Mouse (Mus musculus): ENCODE results near the gene Gm21972. TPM values are rescaled to one million over a fixed set of nuclear protein-coding genes. Genes with fewer than 3 reads are reported as not detected.

The Gm21972 gene
- polyA plus RNA-seq, 1 experiment from 2014 or later, result 0.90 TPM

DNA sequence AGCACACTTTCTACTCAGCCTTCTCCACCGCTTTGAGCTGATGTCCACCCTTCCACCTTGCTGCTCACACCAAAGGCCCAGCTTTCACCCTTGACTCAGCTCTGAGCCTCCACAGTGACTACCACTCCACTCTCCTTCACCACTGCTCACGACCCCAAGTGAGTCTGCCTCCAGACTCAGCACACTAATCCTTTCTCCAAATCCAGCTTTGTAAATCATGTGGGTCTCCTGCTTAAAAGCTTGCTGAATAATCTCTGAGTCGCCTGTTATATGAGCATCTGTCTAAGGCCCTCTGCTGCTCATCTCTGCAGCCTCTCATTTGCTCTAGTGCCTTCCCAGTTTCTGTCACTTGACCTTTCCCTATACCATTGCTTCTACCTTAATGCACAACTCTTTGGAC, 7.6 kb downstream of the Gm21972 start:
- 91% methylated on average over 3 of the region's 3 CpGs for WGBS
- H3K9ac ChIP-seq (replicated peaks; ENCODE audit: low read length), result no peak overlapping the region
- H3K27me3 ChIP-seq (ENCODE audit: control insufficient read depth, insufficient read depth, low read length), result no peaks in the 10 kb centered on the region
- no peaks in the 10 kb centered on the region for H3K9me3 ChIP-seq (replicated peaks; ENCODE audit: control insufficient read depth, low read length)
- no peak overlapping the region for H3K4me2 ChIP-seq (ENCODE audit: low read depth, low read length)
- no peaks in the 10 kb centered on the region for H3K4me1 ChIP-seq (ENCODE audit: control insufficient read depth, insufficient read depth, low read length)
- no peak for ATAC-seq (replicated peaks; ENCODE audit: insufficient number of reproducible peaks, low FRiP score, low TSS enrichment, low read depth)
- no peaks in the 10 kb centered on the region for H3K36me3 ChIP-seq (replicated peaks; ENCODE audit: control insufficient read depth, insufficient read depth, low read depth, low read length)
- DNase-seq (ENCODE audit: low spot score), result no peak
- H3K4me3 ChIP-seq (ENCODE audit: low read depth, low read length), result no peak overlapping the region
- no peak overlapping the region for H3K27ac ChIP-seq (replicated peaks; ENCODE audit: low read depth, low read length)

DNA sequence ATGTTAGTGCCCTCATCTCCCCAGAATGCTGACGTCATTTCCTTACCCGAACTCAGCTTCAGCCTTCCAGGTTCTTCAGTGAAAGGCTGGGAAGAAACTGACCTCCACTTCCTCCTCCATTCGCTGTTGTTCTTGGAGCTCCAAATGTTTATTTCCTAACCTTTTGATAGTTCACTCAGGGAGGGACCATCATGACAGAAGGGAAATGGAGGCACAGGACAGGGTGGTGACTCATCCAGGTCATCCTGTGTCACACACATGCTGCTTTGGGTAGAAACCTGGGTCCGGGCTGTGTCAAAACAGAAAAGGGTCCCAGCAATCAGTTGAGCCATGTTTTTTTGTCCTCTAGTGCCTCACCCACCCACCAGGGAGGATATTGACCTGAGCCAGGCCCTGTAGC, 9.7 kb downstream of the Gm21972 start:
- H3K4me2 ChIP-seq (ENCODE audit: low read depth, low read length), result no peak overlapping the region
- H3K4me3 ChIP-seq (ENCODE audit: low read depth, low read length), result no peak overlapping the region
- DNase-seq (ENCODE audit: low spot score), result no peak
- no peaks in the 10 kb centered on the region for H3K36me3 ChIP-seq (replicated peaks; ENCODE audit: control insufficient read depth, insufficient read depth, low read depth, low read length)
- no peak overlapping the region for H3K9ac ChIP-seq (replicated peaks; ENCODE audit: low read length)
- H3K27ac ChIP-seq (replicated peaks; ENCODE audit: low read depth, low read length), result no peak overlapping the region
- no peaks in the 10 kb centered on the region for H3K27me3 ChIP-seq (ENCODE audit: control insufficient read depth, insufficient read depth, low read length)
- no peaks in the 10 kb centered on the region for H3K9me3 ChIP-seq (replicated peaks; ENCODE audit: control insufficient read depth, low read length)
- no peaks in the 10 kb centered on the region for H3K4me1 ChIP-seq (ENCODE audit: control insufficient read depth, insufficient read depth, low read length)
- WGBS, result 81% methylated on average over 4 of the region's 4 CpGs
- ATAC-seq (replicated peaks; ENCODE audit: insufficient number of reproducible peaks, low FRiP score, low TSS enrichment, low read depth), result no peak

DNA sequence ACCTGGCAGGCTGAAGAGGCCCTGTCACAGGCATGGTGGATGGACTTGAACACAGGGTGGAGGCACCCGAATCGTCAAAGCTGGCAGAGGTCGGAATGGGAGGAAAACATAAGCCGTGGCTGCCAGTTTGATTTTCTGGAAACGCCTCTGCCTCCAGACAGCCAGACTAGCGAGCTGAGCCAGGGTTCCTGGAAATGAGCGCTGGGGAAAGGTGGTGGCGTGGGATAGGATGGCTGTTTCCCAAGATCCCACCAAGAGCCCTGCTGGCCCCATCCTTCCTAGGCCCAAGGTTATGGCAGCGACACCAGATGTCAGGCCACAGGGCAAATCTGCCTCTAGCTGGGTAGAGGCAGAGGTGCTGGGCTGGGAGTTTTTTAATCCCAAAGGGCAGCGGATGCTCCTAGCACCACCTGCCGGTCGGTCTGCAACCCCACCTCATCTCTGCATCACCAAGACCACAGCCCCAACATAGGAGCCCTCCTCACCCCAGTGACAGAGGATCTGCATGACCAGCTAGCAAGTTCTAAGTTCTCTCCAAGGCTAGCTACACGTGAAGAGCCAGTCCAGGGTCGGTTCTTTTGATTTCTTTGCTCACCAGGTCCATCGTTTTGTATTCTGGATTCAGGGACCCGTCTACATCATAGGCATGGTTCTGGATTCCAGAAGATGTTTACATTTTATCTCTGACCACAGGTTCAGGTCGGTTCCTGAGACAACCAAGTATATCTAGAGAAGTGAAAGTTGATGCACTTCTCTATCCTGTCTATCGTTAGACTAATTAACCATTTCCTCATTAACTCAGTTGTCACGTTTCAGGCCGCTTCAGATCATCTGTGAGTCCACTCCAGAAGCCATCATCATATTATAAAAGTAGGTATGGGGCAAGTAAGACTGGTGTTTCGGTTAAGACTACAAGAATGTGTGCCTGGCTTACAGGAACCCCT, 10.8 kb downstream of the Gm21972 start:
- H3K27me3 ChIP-seq (ENCODE audit: control insufficient read depth, insufficient read depth, low read length), result no peaks in the 10 kb centered on the region
- H3K9me3 ChIP-seq (replicated peaks; ENCODE audit: control insufficient read depth, low read length), result no peaks in the 10 kb centered on the region
- H3K4me1 ChIP-seq (ENCODE audit: control insufficient read depth, insufficient read depth, low read length), result no peaks in the 10 kb centered on the region
- WGBS, result 75% methylated on average over 21 of the region's 21 CpGs
- no peaks in the 10 kb centered on the region for H3K36me3 ChIP-seq (replicated peaks; ENCODE audit: control insufficient read depth, insufficient read depth, low read depth, low read length)
- no peak overlapping the region for H3K27ac ChIP-seq (replicated peaks; ENCODE audit: low read depth, low read length)
- no peak overlapping the region for H3K4me2 ChIP-seq (ENCODE audit: low read depth, low read length)
- no peak for DNase-seq (ENCODE audit: low spot score)
- H3K9ac ChIP-seq (replicated peaks; ENCODE audit: low read length), result no peak overlapping the region
- no peak overlapping the region for H3K4me3 ChIP-seq (ENCODE audit: low read depth, low read length)
- no peak for ATAC-seq (replicated peaks; ENCODE audit: insufficient number of reproducible peaks, low FRiP score, low TSS enrichment, low read depth)

DNA sequence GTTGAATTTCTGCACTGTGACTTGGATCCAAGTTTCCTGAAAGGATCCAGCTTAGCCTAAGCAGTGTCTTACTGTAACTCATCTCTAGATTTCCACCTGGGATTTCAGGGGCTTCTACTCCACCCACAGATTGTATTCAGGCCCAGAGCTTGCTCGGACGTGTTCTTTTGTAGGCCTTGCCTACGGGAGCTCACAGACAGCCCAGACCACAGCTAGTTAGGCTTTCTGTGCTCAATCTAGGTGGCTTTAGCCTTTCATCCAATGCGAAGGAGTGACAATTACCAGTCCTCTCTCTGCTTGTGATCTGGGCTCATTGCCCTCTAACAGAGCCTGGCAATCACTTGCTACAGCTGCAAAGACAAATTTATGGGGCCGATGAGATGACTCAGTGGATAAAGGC, 12.9 kb downstream of the Gm21972 start:
- no peaks in the 10 kb centered on the region for H3K4me1 ChIP-seq (ENCODE audit: control insufficient read depth, insufficient read depth, low read length)
- H3K9ac ChIP-seq (replicated peaks; ENCODE audit: low read length), result no peak overlapping the region
- no peaks in the 10 kb centered on the region for H3K36me3 ChIP-seq (replicated peaks; ENCODE audit: control insufficient read depth, insufficient read depth, low read depth, low read length)
- no peaks in the 10 kb centered on the region for H3K27me3 ChIP-seq (ENCODE audit: control insufficient read depth, insufficient read depth, low read length)
- H3K9me3 ChIP-seq (replicated peaks; ENCODE audit: control insufficient read depth, low read length), result no peaks in the 10 kb centered on the region
- WGBS, result 84% methylated on average over 5 of the region's 5 CpGs
- no peak for DNase-seq (ENCODE audit: low spot score)
- no peak overlapping the region for H3K27ac ChIP-seq (replicated peaks; ENCODE audit: low read depth, low read length)
- no peak overlapping the region for H3K4me3 ChIP-seq (ENCODE audit: low read depth, low read length)
- ATAC-seq (replicated peaks; ENCODE audit: insufficient number of reproducible peaks, low FRiP score, low TSS enrichment, low read depth), result no peak
- no peak overlapping the region for H3K4me2 ChIP-seq (ENCODE audit: low read depth, low read length)

DNA sequence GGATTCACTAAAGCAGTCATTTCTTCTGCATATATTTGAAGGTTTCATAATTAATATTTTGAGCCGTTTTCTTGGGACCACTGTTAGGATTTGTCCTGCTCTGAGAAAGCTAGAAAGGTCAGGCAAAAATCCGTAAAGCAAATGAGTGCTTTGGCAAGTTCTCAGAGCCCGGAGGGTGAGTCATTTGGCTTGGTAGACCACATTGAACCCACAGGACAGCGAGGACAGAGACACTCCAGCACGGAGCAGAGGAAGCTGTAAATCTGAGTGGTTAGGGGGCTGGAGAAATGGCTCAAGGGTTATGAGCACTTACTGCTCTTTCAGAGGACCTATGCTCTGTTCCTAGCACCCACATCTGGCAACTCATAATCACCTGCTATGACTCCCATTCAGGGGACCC, 14.1 kb downstream of the Gm21972 start:
- ATAC-seq (replicated peaks; ENCODE audit: insufficient number of reproducible peaks, low FRiP score, low TSS enrichment, low read depth), result no peak
- Histone ChIP-seq H3K9me3 (replicated peaks; ENCODE audit: control insufficient read depth, low read length) (no peaks in the 10 kb centered on the region), H3K9ac (replicated peaks; ENCODE audit: low read length) (no peak overlapping the region), H3K4me1 (ENCODE audit: control insufficient read depth, insufficient read depth, low read length) (no peaks in the 10 kb centered on the region), H3K4me3 (ENCODE audit: low read depth, low read length) (no peak overlapping the region), H3K4me2 (ENCODE audit: low read depth, low read length) (no peak overlapping the region), H3K27me3 (ENCODE audit: control insufficient read depth, insufficient read depth, low read length) (no peaks in the 10 kb centered on the region), H3K27ac (replicated peaks; ENCODE audit: low read depth, low read length) (no peak overlapping the region), H3K36me3 (replicated peaks; ENCODE audit: control insufficient read depth, insufficient read depth, low read depth, low read length) (no peaks in the 10 kb centered on the region)
- WGBS, result 81% methylated on average over 5 of the region's 5 CpGs
- no peak for DNase-seq (ENCODE audit: low spot score)

DNA sequence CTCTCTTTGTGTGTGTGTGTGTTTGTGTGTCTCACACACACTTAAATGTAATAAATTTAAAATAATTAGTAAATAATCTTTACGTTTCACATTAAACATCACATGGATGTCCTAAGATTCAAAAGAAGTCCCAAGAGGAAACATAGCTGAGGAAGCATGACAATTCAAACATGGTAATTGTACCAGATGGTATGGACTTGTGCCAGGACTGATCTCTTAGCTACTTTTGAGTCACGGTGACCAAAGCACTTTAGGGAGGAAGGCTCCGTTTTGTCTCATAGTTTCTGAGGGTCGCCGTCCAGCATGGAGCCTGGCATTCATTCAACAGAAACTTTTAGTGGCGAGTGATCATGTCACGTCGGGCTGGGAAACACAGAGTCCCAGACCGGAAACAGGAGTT, 14.7 kb downstream of the Gm21972 start:
- H3K9me3 ChIP-seq (replicated peaks; ENCODE audit: control insufficient read depth, low read length), result no peaks in the 10 kb centered on the region

DNA sequence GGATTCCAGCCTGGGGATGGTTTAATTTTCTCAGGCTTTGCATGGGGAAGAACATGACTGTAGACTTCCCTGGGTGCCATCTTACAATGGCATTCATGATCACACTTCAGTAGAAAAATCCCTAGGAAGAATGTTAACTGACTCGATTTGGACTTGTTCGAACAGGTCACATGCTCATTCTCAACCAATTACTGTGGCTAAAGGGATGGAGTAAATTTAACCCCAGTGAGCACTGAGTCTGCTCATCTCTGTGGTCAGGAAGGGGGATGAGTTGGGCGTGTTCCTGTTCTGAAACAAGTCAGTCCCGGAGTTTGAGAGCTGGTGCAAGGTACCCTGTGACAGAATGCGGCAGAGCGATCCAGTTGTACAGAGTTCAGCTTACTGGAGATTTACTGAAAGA, 17.5 kb downstream of the Gm21972 start:
- Histone ChIP-seq H3K4me2 (ENCODE audit: low read depth, low read length) (no peak overlapping the region), H3K4me1 (ENCODE audit: control insufficient read depth, insufficient read depth, low read length) (peaks cover 4% of the 10 kb centered on the region; the same call in 1 of the 2 replicates), H3K9ac (replicated peaks; ENCODE audit: low read length) (no peak overlapping the region), H3K9me3 (replicated peaks; ENCODE audit: control insufficient read depth, low read length) (no peaks in the 10 kb centered on the region), H3K27me3 (ENCODE audit: control insufficient read depth, insufficient read depth, low read length) (no peaks in the 10 kb centered on the region), H3K27ac (replicated peaks; ENCODE audit: low read depth, low read length) (no peak overlapping the region), H3K36me3 (replicated peaks; ENCODE audit: control insufficient read depth, insufficient read depth, low read depth, low read length) (no peaks in the 10 kb centered on the region), H3K4me3 (ENCODE audit: low read depth, low read length) (no peak overlapping the region)
- 84% methylated on average over 6 of the region's 6 CpGs for WGBS
- DNase-seq (ENCODE audit: low spot score) (no peak), ATAC-seq (replicated peaks; ENCODE audit: insufficient number of reproducible peaks, low FRiP score, low TSS enrichment, low read depth) (no peak)

More for the DNA sequence above, 14.7 kb downstream of the Gm21972 start:
- 87% methylated on average over 9 of the region's 9 CpGs for WGBS
- no peak overlapping the region for H3K4me3 ChIP-seq (ENCODE audit: low read depth, low read length)
- no peak for ATAC-seq (replicated peaks; ENCODE audit: insufficient number of reproducible peaks, low FRiP score, low TSS enrichment, low read depth)
- H3K4me2 ChIP-seq (ENCODE audit: low read depth, low read length), result no peak overlapping the region
- H3K27ac ChIP-seq (replicated peaks; ENCODE audit: low read depth, low read length), result no peak overlapping the region
- H3K4me1 ChIP-seq (ENCODE audit: control insufficient read depth, insufficient read depth, low read length), result no peaks in the 10 kb centered on the region
- no peaks in the 10 kb centered on the region for H3K36me3 ChIP-seq (replicated peaks; ENCODE audit: control insufficient read depth, insufficient read depth, low read depth, low read length)
- DNase-seq (ENCODE audit: low spot score), result no peak
- H3K27me3 ChIP-seq (ENCODE audit: control insufficient read depth, insufficient read depth, low read length), result no peaks in the 10 kb centered on the region
- H3K9ac ChIP-seq (replicated peaks; ENCODE audit: low read length), result no peak overlapping the region

DNA sequence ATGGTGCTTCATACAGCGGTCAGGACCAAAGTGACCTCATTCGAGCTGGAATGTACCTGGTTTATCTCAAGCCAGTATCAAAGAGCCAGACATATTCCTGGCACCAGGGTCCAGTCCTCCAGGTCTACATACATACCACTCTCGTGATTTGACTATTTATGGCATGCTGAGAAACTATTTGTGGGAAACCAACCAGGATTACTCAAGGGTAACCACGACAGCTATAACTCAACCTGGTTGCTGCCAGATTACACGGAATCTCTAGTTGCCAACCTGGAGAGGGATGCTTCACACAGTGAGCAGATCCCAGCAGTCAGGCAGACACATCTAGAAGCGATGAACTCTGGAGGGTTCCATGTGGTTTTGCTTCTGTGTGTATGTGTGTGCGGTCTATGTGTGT, 17.9 kb downstream of the Gm21972 start:
- no peaks in the 10 kb centered on the region for H3K36me3 ChIP-seq (replicated peaks; ENCODE audit: control insufficient read depth, insufficient read depth, low read depth, low read length)
- H3K4me1 ChIP-seq (ENCODE audit: control insufficient read depth, insufficient read depth, low read length), result peaks cover 4% of the 10 kb centered on the region; the same call in 1 of the 2 replicates
- ATAC-seq (replicated peaks; ENCODE audit: insufficient number of reproducible peaks, low FRiP score, low TSS enrichment, low read depth) (no peak), DNase-seq (ENCODE audit: low spot score) (no peak)
- H3K9me3 ChIP-seq (replicated peaks; ENCODE audit: control insufficient read depth, low read length), result no peaks in the 10 kb centered on the region
- H3K27ac ChIP-seq (replicated peaks; ENCODE audit: low read depth, low read length), result no peak overlapping the region
- no peaks in the 10 kb centered on the region for H3K27me3 ChIP-seq (ENCODE audit: control insufficient read depth, insufficient read depth, low read length)
- H3K9ac ChIP-seq (replicated peaks; ENCODE audit: low read length), result no peak overlapping the region
- no peak overlapping the region for H3K4me3 ChIP-seq (ENCODE audit: low read depth, low read length)
- 83% methylated on average over 7 of the region's 7 CpGs for WGBS
- no peak overlapping the region for H3K4me2 ChIP-seq (ENCODE audit: low read depth, low read length)

Measured in embryonic facial prominence, embryonic 11.5 days (tissue).